Mouse (Mus musculus) mouse trophoblast stem cell (cell line): Measurements from ENCODE around the gene Ogdh.
"Not testable (repeated sequence)": the region's sequence is repeated elsewhere in the genome, so short reads cannot be mapped to it uniquely, and the experiment has no call there.

Experiments used
- in situ Hi-C, 2 experiments: fragments of 300-500 bp; cut with MseI, MboI; formaldehyde crosslinking; loops; 2 replicates in 1 of 2; 3 replicates in 1 of 2; pipeline ENCODE4 v1.15.1; 2025

The Ogdh gene

DNA sequence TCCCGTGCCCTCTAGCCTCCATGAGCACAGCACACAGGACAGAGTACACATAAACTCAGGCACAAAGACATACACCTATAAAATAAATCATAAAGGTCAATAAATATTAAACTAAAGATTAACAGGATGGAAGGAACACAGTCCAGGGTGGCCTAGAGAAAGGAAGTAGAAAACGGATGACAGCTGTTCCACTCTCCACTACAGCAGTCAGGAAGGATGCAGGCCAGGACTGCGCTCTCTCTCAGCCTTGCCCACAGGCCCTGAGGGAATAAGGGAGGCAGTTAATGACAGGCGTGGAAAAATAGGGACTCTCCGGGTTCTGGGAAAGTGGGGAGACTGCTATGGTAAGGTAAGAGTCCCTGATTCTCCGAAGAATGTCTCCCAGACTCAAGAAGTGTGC, 75.0 kb downstream of the Ogdh start:
- in situ Hi-C loops = no loop called here

GRCm38 (mm10) chr11:6367156-6367555, 75.7 kb downstream of the Ogdh start:
- in situ Hi-C loops = no loop called here

GRCm38 (mm10) chr11:6367986-6368385, 76.6 kb downstream of the Ogdh start:
- in situ Hi-C loops = not testable (repeated sequence)

GRCm38 (mm10) chr11:6371376-6372155, 80.1 kb downstream of the Ogdh start:
- in situ Hi-C loops = no loop called here

GRCm38 (mm10) chr11:6372784-6373183, 81.4 kb downstream of the Ogdh start:
- in situ Hi-C loops = no loop called here

- in situ Hi-C loops = no loop called here
Measured at GRCm38 (mm10) chr11:6380916-6381315, 89.5 kb downstream of the Ogdh start.

- in situ Hi-C loops = no loop called here
Measured at GRCm38 (mm10) chr11:6388126-6388725, 96.8 kb downstream of the Ogdh start.

GRCm38 (mm10) chr11:6388726-6389413, 97.4 kb downstream of the Ogdh start, which contains the start of gene Zmiz2:
TSS of gene Zmiz2 (plus strand) at chr11:6389074.
- in situ Hi-C loops = no loop called here

DNA sequence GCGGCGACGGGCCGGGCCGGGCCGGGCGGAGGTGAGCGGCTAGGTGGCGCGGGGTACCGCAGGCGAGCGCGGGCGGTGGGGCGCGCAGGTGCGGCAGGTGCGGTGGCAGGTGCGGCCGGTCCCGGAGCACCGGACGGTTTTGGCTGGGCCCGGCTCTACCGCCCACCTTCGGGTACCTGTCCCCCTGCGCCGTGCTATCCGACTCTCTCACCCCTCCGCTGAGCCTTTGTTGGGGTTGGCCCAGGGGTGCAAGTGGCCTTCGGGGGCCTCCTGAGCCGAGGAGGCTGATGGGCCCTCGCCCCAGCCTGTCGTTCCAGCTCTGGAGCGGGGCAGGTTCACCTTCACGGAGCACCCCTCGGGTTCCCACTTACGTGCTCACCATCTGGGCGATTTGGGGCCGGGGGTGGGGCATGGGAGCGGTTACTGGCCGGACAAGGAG, 98.1 kb downstream of the Ogdh start:
- in situ Hi-C loops = no loop called here

GRCm38 (mm10) chr11:6390376-6391053, 99.1 kb downstream of the Ogdh start:
- in situ Hi-C loops = no loop called here

GRCm38 (mm10) chr11:6391516-6392276, 100.3 kb downstream of the Ogdh start:
- in situ Hi-C loops = no loop called here

GRCm38 (mm10) chr11:6392857-6393256, 101.4 kb downstream of the Ogdh start:
- in situ Hi-C loops = no loop called here

DNA sequence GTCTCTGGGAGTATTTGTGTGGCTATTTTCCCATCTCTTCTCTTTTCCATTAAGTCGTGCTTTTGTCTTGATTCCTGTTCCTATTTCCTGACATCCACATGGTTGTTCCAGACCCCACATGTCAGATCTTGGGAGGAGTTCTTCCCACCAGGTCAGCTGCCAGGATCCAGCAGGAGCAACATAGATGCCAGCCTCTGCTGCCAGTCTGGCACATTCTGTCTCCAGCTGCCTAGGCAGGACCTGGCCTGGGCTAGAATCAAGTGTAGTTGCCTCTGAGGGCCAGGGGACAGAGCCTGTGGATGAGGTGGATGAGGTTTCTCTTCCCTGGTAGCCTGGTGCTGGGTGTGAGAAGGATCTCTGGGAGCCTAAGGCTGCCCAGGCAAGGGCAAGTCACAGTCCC, 102.4 kb downstream of the Ogdh start:
- in situ Hi-C loops = no loop called here

DNA sequence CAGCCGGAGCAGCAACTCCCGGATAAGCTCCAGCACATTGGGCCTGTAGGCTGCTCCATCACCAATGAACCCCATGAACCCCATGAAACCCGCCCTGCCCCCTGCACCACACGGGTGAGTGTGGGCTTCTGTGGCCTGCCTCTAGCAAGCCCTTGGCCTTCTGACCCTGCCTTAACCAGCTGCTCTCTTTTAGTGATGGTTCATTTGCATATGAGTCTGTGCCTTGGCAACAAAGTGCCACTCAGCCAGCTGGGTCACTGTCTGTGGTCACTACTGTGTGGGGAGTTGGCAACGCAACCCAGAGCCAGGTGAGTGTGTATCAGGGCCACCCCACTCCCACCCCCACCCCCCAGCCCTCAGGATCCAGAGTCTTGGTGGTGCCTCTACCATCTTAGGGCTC, 104.1 kb downstream of the Ogdh start:
- in situ Hi-C loops = no loop called here

DNA sequence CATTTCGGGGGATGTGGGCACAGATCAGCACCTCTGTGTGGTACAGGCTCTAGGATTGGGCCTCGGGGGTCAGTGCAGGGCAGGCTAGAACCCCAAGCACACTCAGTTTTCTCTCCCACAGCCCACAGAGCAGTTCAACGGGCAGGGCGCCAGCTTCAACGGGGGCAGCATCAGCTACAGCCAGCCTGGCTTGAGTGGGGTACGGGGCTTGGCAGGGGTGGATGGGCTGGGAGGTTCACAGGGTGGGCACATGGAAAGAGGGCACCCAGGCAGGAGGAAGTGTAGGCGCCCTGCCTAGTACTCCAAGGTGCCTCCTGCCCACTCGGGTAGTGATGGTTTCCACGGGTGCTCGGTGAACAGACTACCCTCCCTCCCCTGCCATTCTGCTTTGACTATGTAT, 106.7 kb downstream of the Ogdh start:
- in situ Hi-C loops = no loop called here

DNA sequence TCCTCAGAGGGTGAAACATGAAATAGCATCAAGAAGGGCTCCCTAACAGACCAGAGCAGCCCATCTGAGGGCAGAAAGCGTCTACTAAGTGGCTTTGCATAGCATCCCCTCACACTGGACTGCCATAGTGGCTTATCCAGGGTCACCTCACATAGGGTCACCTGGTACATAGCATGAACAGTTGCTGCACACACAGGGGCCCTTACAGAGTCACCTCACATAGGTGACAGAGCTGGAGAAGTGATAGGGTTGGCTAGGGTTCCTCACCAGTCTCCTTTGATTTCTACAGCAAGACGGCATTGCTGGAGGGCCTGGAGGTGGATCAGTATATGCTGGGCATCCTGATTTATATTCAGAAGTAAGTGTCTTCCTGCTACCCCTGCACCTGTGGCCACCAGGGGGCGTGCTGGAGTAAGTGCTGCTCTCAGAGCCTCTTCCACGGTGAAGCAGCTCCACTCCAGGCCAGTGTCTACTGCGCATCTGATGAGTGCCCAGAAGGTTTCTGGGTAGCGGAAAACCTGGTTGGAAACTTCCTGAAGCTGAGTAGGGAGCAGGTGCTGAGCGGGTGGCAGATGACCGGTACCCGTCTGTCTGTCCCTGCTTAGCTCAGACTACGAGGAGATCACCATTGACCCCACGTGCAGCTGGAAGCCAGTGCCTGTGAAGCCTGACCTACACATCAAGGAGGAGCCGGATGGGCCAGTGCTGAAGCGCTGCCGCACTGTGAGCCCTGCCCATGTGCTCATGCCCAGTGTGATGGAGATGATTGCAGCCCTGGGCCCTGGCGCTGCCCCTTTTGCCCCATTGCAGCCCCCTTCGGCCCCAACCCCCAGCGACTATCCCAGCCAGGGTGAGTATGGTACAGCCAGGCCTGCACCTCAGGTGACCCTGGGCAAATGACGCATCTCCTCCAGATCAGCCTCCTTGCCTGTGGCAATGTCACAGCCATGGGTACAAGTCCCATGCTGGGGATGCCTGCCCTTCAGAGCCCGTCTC, 111.4 kb downstream of the Ogdh start:
- in situ Hi-C loops = no loop called here

- in situ Hi-C loops = no loop called here
Measured at GRCm38 (mm10) chr11:6403830-6404405, 112.5 kb downstream of the Ogdh start.

DNA sequence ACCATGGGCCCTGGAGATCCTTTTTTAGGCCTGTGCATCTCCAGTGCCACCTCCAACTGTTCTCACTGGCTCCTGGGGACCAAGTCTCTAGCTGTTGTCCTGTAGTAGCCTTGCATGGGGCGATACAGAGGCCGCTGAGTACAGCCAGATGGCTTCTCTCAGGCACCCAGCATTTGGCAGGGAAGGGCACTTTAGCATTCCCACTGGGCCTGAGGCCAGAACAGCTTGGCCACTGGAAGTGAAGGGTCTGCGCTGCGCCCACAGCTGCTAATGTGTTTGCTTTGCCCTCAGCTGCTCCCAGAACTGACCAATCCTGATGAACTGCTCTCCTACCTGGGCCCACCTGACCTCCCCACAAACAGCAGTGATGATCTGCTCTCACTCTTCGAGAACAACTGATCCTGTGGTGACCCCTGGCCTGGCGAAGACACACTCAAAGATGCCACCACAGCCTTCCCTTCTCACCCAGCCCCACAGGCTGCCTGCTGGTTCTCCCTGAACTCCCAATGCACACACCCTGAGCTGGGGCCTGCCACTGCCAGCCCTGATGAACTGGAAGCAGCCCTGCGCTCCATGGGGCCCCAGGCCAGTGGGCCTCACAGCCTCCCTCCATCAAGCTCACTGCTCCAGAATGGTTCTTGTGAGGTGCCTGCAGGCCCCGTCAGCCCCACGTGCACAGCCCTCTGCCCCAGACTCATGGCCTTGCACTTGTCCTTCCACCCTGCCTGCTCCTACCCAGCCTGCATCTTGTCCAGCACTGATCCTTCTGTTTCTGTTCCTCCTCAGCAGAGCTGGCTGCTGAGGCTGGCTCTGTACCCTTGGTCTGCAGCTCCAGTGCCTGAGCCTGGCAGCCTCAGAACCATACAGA, 113.5 kb downstream of the Ogdh start:
- in situ Hi-C loops = no loop called here

DNA sequence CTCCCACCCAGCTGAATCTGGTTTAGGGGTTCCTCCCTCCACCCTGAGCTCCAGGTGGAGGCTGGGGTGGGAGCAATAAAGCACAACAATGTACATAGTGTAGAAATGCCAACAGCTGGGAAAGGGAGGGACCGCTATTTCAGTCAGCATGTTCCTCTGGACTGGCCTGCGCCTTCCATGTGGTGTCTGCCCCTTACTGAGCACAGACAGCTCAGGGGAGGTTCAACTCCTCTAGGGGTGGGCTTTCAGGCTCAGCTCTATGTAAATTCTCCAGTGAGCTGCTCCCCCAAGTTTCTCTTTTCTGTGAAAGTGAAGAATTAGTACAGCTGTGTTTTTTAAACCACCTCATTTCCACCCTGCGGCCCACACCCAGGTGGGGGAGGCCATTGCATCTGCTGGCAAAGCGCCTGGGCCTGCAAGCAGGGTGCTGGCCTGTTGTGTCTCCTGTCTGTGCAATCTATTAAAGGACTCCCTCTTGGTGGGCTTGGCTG, 114.2 kb downstream of the Ogdh start:
- in situ Hi-C loops = no loop called here
